Mouse (Mus musculus) C2C12 (cell line): ENCODE measurements around the gene Gm21981.

Experiments
- CEBPB ChIP-seq: IDR thresholded peaks from one replicate; pipeline ENCODE4 v1.6.1; 2011; ENCODE audit warnings: low read depth, mild to moderate bottlenecking, control low read depth, moderate library complexity
- CTCF ChIP-seq: IDR thresholded peaks from one replicate; pipeline ENCODE4 v1.5.1; 2011; ENCODE audit not compliant: control insufficient read depth, insufficient read depth, insufficient read length
- MAX ChIP-seq: IDR thresholded peaks from one replicate; pipeline ENCODE4 v1.6.1; 2011; ENCODE audit warnings: mild to moderate bottlenecking, control low read depth
- MYOD1 ChIP-seq: IDR thresholded peaks from one replicate; pipeline ENCODE4 v1.6.1; 2011; ENCODE audit warnings: low read depth; ENCODE audit not compliant: control insufficient read depth, insufficient read length
- MYOG ChIP-seq: IDR thresholded peaks from one replicate; pipeline ENCODE4 v1.6.1; 2011; ENCODE audit not compliant: control insufficient read depth, insufficient read length; ENCODE audit errors: extremely low read depth
- USF1 ChIP-seq: IDR thresholded peaks from one replicate; pipeline ENCODE4 v1.6.1; 2011; ENCODE audit warnings: low read depth, mild to moderate bottlenecking, control low read depth, moderate library complexity

DNA sequence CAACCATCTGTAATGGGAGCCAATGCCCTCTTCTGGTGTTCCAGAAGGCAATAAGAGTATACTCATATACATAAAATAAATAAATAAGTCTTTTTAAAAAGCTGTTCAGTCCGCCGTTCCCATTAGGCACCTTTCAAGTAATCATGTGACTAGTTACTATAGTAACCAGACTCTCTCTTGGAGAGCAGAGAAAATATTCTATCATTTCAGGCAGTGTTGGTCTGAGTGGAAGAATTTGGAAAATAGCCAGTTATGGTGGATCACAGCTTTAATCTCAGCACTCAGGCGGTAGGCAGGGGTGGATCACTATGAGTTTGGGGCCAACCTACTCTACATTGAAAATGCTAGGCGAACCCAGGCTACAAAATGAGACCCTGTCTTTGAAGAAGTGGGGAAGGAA, 25.1 kb downstream of the Gm21981 start:
- no peak for TF ChIP-seq CTCF
- no peak for TF ChIP-seq USF1
- TF ChIP-seq MYOD1, result no peak
- no peak for TF ChIP-seq MAX
- TF ChIP-seq MYOG, result no peak
- no peak for TF ChIP-seq CEBPB
